Mouse (Mus musculus): Measurements from ENCODE around the gene Mdfic.

DNA sequence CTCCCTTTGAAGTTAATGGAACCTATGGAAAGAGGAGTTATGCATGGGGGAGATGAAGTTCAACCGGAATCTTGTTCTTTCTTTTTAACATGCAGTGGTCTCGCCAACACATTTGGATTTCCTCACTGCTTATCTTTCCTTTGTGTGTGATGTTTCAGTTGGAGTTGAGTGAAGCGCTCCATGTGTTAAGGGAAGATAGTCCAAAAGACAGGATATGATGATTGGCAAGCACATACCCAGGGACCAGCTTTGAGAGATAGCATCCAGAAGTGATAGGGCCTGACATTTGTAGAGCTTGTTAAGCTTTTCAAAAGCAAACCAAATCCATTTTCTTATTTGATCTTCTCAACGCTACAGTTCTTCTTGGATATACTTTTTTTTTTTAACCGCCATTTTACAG, 86.9 kb downstream of the Mdfic start:
- no peak for TF ChIP-seq CTCF (IDR thresholded peaks at IDR 0.05; ENCODE audit: low read depth, low read length)
- TF ChIP-seq POLR2A (IDR thresholded peaks at IDR 0.05; ENCODE audit: extremely low read depth, insufficient read depth, low read length) = no peak

Measured in liver, adult 2 months (tissue).